Mouse (Mus musculus): Measurements from ENCODE around the gene Efna1.

Gene Efna1

GRCm38 (mm10) chr3:89244158-89244981 lies 36.6 kb downstream of the Efna1 start:
- DNase-seq (ENCODE audit: low spot score), result no peak

GRCm38 (mm10) chr3:89243609-89244008 lies 37.3 kb downstream of the Efna1 start:
- DNase-seq (ENCODE audit: low spot score), result no peak

- DNase-seq (ENCODE audit: low spot score), result no peak
Observed at GRCm38 (mm10) chr3:89242331-89242895, 38.5 kb downstream of the Efna1 start.

GRCm38 (mm10) chr3:89238494-89238893 lies 42.4 kb downstream of the Efna1 start:
- no peak for DNase-seq (ENCODE audit: low spot score)

GRCm38 (mm10) chr3:89237682-89238081 lies 43.3 kb downstream of the Efna1 start:
- DNase-seq (ENCODE audit: low spot score), result no peak

GRCm38 (mm10) chr3:89236516-89236915 lies 44.4 kb downstream of the Efna1 start:
- no peak for DNase-seq (ENCODE audit: low spot score)

GRCm38 (mm10) chr3:89233562-89234110 lies 47.3 kb downstream of the Efna1 start:
- DNase-seq (ENCODE audit: low spot score), result no peak

GRCm38 (mm10) chr3:89232614-89233013 lies 48.3 kb downstream of the Efna1 start:
- DNase-seq (ENCODE audit: low spot score), result no peak

- no peak for DNase-seq (ENCODE audit: low spot score)
Observed at GRCm38 (mm10) chr3:89231772-89232275, 49.1 kb downstream of the Efna1 start.

- no peak for DNase-seq (ENCODE audit: low spot score)
Observed at GRCm38 (mm10) chr3:89231345-89231744, 49.6 kb downstream of the Efna1 start.

- DNase-seq (ENCODE audit: low spot score), result no peak
Observed at GRCm38 (mm10) chr3:89230561-89230960, 50.4 kb downstream of the Efna1 start.

- DNase-seq (ENCODE audit: low spot score), result no peak
Observed at GRCm38 (mm10) chr3:89229276-89229675, 51.7 kb downstream of the Efna1 start.

- no peak for DNase-seq (ENCODE audit: low spot score)
Observed at GRCm38 (mm10) chr3:89228836-89229235, 52.1 kb downstream of the Efna1 start, which contains the start of gene Muc1. Gene Muc1 (plus strand): TSS chr3:89229057.

GRCm38 (mm10) chr3:89228180-89228549 lies 52.8 kb downstream of the Efna1 start:
- peak; percentile 63 for DNase-seq (ENCODE audit: low spot score)

- peak; percentile 48 for DNase-seq (ENCODE audit: low spot score)
Observed at GRCm38 (mm10) chr3:89227307-89228179, 53.4 kb downstream of the Efna1 start.

- DNase-seq (ENCODE audit: low spot score), result no peak
Observed at GRCm38 (mm10) chr3:89226900-89227299, 54.0 kb downstream of the Efna1 start, which contains the start of gene Mtx1. Gene Mtx1 (minus strand): TSS chr3:89227088.

GRCm38 (mm10) chr3:89226361-89226760 lies 54.6 kb downstream of the Efna1 start:
- no peak for DNase-seq (ENCODE audit: low spot score)

- no peak for DNase-seq (ENCODE audit: low spot score)
Observed at GRCm38 (mm10) chr3:89225918-89226317, 55.0 kb downstream of the Efna1 start.

- no peak for DNase-seq (ENCODE audit: low spot score)
Observed at GRCm38 (mm10) chr3:89225321-89225815, 55.6 kb downstream of the Efna1 start.

- DNase-seq (ENCODE audit: low spot score), result no peak
Observed at GRCm38 (mm10) chr3:89224796-89225195, 56.1 kb downstream of the Efna1 start.

Measured in urinary bladder, postnatal 10 days (tissue).